Mouse (Mus musculus) erythroblast, embryonic 14.5 days (primary cell): Measurements from ENCODE around the gene Tgfbr3.

Source experiments
- GATA1 ChIP-seq: IDR thresholded peaks from 2 replicates; pipeline ENCODE4 v1.6.1; 2012; ENCODE audit warnings: low read length, inconsistent platforms, mixed read lengths
- TAL1 ChIP-seq: IDR thresholded peaks from 3 replicates; pipeline ENCODE4 v1.6.1; 2012; ENCODE audit warnings: low read length, inconsistent platforms, mixed read lengths

DNA sequence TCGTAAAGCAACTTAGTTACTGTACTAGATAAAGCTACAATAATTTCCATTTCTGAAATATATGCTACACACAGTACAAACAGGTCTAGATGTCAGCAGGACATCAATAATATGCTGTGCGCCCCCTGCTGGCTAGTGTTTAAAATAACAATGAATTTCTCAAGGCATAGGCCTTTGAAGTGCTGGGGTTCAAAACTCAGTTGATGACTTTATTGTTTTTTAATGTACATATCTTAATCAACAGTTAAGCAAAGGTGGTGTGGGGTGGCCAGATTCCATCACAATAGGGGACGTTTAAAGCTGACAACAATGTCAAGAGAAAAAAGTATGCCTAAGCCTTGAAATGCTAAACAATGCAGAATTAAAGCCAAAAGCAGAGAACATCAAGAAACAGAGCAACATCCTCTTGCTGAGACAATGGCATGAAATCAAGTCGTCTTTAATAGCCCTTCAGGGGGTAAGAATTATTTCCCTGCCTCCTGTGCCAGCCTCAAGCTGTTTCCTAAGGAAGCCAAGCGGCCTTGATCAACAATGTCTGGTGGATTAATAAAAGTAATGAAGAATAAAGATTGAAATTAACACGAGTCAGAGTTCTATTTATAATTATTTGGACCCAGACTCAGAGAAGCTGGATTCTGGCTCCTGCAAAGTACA is 2.0 kb downstream of the Tgfbr3 start:
- TF ChIP-seq GATA1 = no peak
- no peak for TF ChIP-seq TAL1
